Mouse (Mus musculus): Measurements from ENCODE around the gene Tmem200b. TPM values are rescaled to one million over a fixed set of nuclear protein-coding genes. Genes with fewer than 3 reads are reported as not detected.

The Tmem200b gene
- polyA plus RNA-seq, 1 experiment from 2014 or later, result 1.2 TPM

DNA sequence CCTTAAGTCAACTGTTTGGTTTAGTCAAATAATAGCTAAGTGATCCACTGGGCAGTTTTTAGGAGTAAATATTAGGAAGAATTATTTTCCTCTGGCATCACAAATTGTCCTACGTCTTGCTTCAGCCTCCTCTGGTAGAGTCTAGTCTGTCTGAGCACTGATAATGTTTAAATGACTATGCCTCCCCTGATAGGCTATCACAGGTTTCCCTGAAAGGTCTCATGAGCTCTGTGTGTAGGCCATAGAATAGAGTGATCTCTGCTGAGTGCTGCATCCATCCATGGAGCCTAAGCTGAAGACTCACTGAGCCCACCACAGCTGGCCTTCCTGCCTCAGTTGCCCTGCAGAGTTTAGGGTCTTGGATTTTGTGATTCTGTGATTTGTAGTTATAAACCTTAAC is 33.0 kb upstream of the Tmem200b start:
- WGBS, result 33% methylated on average over 1 of the region's 1 CpGs
- Histone ChIP-seq H3K9ac (no peak overlapping the region), H3K9me3 (replicated peaks) (no peaks in the 10 kb centered on the region), H3K27me3 (no peaks in the 10 kb centered on the region), H3K4me2 (no peak overlapping the region), H3K36me3 (peaks cover 29% of the 10 kb centered on the region), H3K27ac (no peak overlapping the region), H3K4me1 (replicated peaks) (peaks cover 27% of the 10 kb centered on the region), H3K4me3 (no peak overlapping the region)
- ATAC-seq (replicated peaks; ENCODE audit: insufficient number of reproducible peaks, insufficient read depth, low FRiP score, low read depth), result no peak

DNA sequence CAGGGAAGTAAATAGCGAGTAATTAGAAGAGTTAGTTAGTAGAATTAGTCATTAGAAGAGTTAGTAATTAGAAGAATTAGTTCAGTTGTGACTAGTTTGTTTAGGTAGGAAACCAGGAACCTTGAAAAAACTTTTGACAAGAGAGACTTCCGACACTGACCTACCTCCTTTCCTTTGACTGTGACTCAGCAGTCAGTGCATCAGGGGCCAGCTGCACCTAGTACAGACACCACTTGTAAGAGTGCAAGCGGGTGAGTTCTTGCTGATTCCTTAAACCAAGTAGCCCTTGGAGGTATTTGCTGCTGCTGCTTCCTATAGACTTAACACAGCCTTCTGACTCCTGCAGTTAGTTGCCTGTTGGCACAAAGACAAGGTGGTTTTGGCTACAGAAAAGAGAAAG is 30.9 kb upstream of the Tmem200b start:
- Histone ChIP-seq H3K27ac (no peak overlapping the region), H3K9ac (no peak overlapping the region), H3K4me1 (replicated peaks) (peaks cover 9% of the 10 kb centered on the region), H3K36me3 (peaks cover 42% of the 10 kb centered on the region), H3K27me3 (no peaks in the 10 kb centered on the region), H3K4me2 (no peak overlapping the region), H3K4me3 (no peak overlapping the region), H3K9me3 (replicated peaks) (no peaks in the 10 kb centered on the region)
- no peak for ATAC-seq (replicated peaks; ENCODE audit: insufficient number of reproducible peaks, insufficient read depth, low FRiP score, low read depth)
- 72% methylated on average over 3 of the region's 3 CpGs for WGBS

DNA sequence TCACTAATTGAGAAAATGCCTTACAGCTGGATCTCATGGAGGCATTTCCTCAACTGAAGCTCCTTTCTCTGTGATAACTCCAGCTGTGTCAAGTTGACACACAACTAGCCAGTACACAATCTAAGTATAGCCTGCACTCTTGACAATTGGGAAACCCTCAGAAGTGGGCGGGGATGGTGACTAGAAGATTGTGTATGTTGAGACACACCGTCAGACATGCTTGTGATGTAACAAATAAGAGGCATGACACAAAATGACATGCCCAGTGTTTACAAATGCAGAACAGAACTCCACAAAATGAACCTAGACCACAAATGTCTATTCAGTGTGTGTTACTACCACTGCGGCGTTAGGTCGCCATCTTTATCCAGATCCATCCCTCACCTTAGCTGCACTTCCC is 24.5 kb upstream of the Tmem200b start:
- H3K27me3 ChIP-seq, result no peaks in the 10 kb centered on the region
- H3K27ac ChIP-seq, result no peak overlapping the region
- no peak overlapping the region for H3K9ac ChIP-seq
- H3K36me3 ChIP-seq, result peaks cover 80% of the 10 kb centered on the region
- no peak for ATAC-seq (replicated peaks; ENCODE audit: insufficient number of reproducible peaks, insufficient read depth, low FRiP score, low read depth)
- H3K4me1 ChIP-seq (replicated peaks), result peaks cover 4% of the 10 kb centered on the region; the same call in 1 of the 2 replicates
- no peak overlapping the region for H3K4me3 ChIP-seq
- WGBS, result 95% methylated on average over 5 of the region's 5 CpGs
- no peak overlapping the region for H3K4me2 ChIP-seq
- H3K9me3 ChIP-seq (replicated peaks), result no peaks in the 10 kb centered on the region

DNA sequence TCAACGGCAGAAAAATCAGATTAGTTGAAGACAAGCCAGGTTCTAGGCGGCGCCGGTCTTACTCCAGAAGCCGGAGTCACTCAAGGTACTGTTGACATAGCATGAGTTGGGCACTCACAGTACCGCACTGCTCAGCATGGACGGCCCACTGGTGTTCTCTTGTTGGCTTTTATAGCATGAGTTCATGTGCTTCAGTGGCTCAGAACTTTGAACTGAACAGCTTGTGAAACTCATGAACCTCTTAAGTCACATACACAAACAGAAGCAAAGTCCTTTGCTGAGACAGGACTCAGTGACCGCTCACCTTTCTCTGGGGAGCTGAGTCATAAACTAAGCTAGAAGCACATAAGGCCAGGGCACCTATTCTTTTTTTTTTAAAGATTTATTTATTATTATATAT is 23.8 kb upstream of the Tmem200b start:
- Histone ChIP-seq H3K9me3 (replicated peaks) (no peaks in the 10 kb centered on the region), H3K27me3 (no peaks in the 10 kb centered on the region), H3K4me1 (replicated peaks) (peaks cover 4% of the 10 kb centered on the region; the same call in 1 of the 2 replicates), H3K27ac (no peak overlapping the region), H3K4me3 (no peak overlapping the region), H3K9ac (no peak overlapping the region), H3K4me2 (no peak overlapping the region), H3K36me3 (peaks cover 79% of the 10 kb centered on the region)
- WGBS, result 91% methylated on average over 8 of the region's 8 CpGs
- ATAC-seq (replicated peaks; ENCODE audit: insufficient number of reproducible peaks, insufficient read depth, low FRiP score, low read depth), result no peak

GRCm38 (mm10) chr4:131898503-131899179 is 22.9 kb upstream of the Tmem200b start:
- Histone ChIP-seq H3K36me3 (peaks cover 70% of the 10 kb centered on the region), H3K9me3 (replicated peaks) (no peaks in the 10 kb centered on the region), H3K27ac (0 out of 2 replicates have a peak overlapping the region, but pooled peaks have one; percentile 18), H3K9ac (no peak overlapping the region), H3K4me1 (replicated peaks) (peaks cover 4% of the 10 kb centered on the region; the same call in 1 of the 2 replicates), H3K27me3 (no peaks in the 10 kb centered on the region), H3K4me2 (no peak overlapping the region), H3K4me3 (no peak overlapping the region)
- ATAC-seq (replicated peaks; ENCODE audit: insufficient number of reproducible peaks, insufficient read depth, low FRiP score, low read depth), result no peak
- 78% methylated on average over 12 of the region's 12 CpGs for WGBS

- WGBS, result 55% methylated on average over 6 of the region's 6 CpGs
- H3K27me3 ChIP-seq, result no peaks in the 10 kb centered on the region
- 0 out of 2 replicates have a peak overlapping the region, but pooled peaks have one; percentile 18 for H3K27ac ChIP-seq
- H3K4me3 ChIP-seq, result no peak overlapping the region
- no peak overlapping the region for H3K4me2 ChIP-seq
- peaks cover 65% of the 10 kb centered on the region for H3K36me3 ChIP-seq
- no peak for ATAC-seq (replicated peaks; ENCODE audit: insufficient number of reproducible peaks, insufficient read depth, low FRiP score, low read depth)
- H3K4me1 ChIP-seq (replicated peaks), result peaks cover 4% of the 10 kb centered on the region; the same call in 1 of the 2 replicates
- no peaks in the 10 kb centered on the region for H3K9me3 ChIP-seq (replicated peaks)
- H3K9ac ChIP-seq, result no peak overlapping the region
These were observed 22.4 kb upstream of the Tmem200b start for GRCm38 (mm10) chr4:131899180-131899554.

DNA sequence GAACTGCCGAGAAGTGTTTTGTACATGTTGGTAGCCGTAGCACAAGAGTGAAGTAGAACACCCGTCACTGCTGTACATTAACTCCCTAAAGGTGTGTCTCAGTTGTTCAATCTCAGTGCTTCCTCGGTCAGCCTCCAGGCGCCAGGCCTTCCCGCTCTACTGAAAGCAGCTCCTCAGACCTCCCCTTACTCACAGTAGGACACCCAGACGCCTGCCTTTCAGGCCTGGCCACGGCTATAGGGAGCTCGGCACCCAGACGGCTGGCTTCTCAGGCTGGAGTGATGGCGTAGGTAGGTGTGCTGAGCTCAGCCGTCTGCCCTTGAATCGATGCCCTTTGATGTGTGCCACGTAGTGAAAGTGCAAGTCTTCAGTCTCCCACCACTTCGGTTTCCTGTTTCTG is 20.5 kb upstream of the Tmem200b start:
- 92% methylated on average over 15 of the region's 15 CpGs for WGBS
- no peak for ATAC-seq (replicated peaks; ENCODE audit: insufficient number of reproducible peaks, insufficient read depth, low FRiP score, low read depth)

DNA sequence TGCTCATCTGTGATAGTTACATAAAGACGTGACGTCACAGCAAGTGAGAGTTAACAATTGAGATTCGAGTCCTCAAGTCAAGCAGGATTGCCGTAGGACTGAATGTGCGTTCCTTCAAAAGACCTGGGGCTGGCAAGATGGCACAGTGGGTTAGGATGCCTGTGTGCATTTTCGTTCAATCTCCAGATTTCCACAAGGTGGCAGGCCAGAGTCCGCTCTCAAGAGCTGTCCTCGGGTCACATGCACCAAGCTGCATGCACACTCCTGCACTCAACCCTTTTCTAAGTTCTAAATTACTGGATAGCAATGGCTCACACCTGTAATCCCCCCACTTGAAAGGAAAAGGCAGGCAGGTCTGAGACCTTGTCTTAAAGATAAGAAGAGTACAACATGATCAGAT is 17.1 kb upstream of the Tmem200b start:
- Histone ChIP-seq H3K4me2 (no peak overlapping the region), H3K4me1 (replicated peaks) (no peaks in the 10 kb centered on the region), H3K9me3 (replicated peaks) (no peaks in the 10 kb centered on the region), H3K36me3 (peaks cover 38% of the 10 kb centered on the region), H3K27ac (no peak overlapping the region), H3K27me3 (no peaks in the 10 kb centered on the region), H3K9ac (no peak overlapping the region), H3K4me3 (no peak overlapping the region)
- ATAC-seq (replicated peaks; ENCODE audit: insufficient number of reproducible peaks, insufficient read depth, low FRiP score, low read depth), result no peak
- 52% methylated on average over 8 of the region's 8 CpGs for WGBS

More for the DNA sequence above, 20.5 kb upstream of the Tmem200b start:
- no peak overlapping the region for H3K27ac ChIP-seq
- H3K4me2 ChIP-seq, result no peak overlapping the region
- peaks cover 61% of the 10 kb centered on the region for H3K36me3 ChIP-seq
- H3K4me3 ChIP-seq, result no peak overlapping the region
- H3K27me3 ChIP-seq, result no peaks in the 10 kb centered on the region
- H3K9ac ChIP-seq, result no peak overlapping the region
- peaks cover 4% of the 10 kb centered on the region; the same call in 1 of the 2 replicates for H3K4me1 ChIP-seq (replicated peaks)
- no peaks in the 10 kb centered on the region for H3K9me3 ChIP-seq (replicated peaks)

- H3K36me3 ChIP-seq, result peaks cover 19% of the 10 kb centered on the region
- 45% methylated on average over 6 of the region's 6 CpGs for WGBS
- no peak overlapping the region for H3K27ac ChIP-seq
- no peaks in the 10 kb centered on the region for H3K9me3 ChIP-seq (replicated peaks)
- no peak overlapping the region for H3K4me2 ChIP-seq
- H3K27me3 ChIP-seq, result no peaks in the 10 kb centered on the region
- peaks cover 12% of the 10 kb centered on the region for H3K4me1 ChIP-seq (replicated peaks)
- no peak overlapping the region for H3K9ac ChIP-seq
- H3K4me3 ChIP-seq, result no peak overlapping the region
- no peak for ATAC-seq (replicated peaks; ENCODE audit: insufficient number of reproducible peaks, insufficient read depth, low FRiP score, low read depth)
These were observed 15.1 kb upstream of the Tmem200b start for GRCm38 (mm10) chr4:131906423-131906822.

DNA sequence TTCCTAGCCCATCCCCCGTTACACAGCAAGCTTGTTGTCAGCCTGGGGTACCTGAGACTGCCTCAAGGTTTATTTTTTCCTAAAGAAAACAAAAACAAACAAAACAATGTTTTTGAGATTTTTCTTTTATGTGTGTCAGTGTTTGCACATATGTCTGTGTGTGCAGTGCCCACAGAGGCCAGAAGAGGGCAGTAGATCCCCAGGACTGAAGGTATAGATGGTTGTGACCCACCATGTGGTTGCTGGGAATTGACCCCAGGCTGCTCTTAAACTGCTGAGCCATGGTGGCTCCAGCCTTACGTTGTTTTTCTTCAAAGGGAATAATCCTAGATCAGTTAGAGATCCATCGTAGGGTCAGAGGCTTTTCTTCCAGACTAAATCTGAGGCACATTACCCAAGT is 13.7 kb upstream of the Tmem200b start:
- no peaks in the 10 kb centered on the region for H3K9me3 ChIP-seq (replicated peaks)
- H3K4me3 ChIP-seq, result no peak overlapping the region
- H3K4me1 ChIP-seq (replicated peaks), result peaks cover 14% of the 10 kb centered on the region
- H3K27me3 ChIP-seq, result peaks cover 12% of the 10 kb centered on the region
- no peak for ATAC-seq (replicated peaks; ENCODE audit: insufficient number of reproducible peaks, insufficient read depth, low FRiP score, low read depth)
- H3K4me2 ChIP-seq, result no peak overlapping the region
- H3K9ac ChIP-seq, result no peak overlapping the region
- 96% methylated on average over 3 of the region's 3 CpGs for WGBS
- peaks cover 6% of the 10 kb centered on the region; the same call in 1 of the 2 replicates for H3K36me3 ChIP-seq
- H3K27ac ChIP-seq, result no peak overlapping the region

GRCm38 (mm10) chr4:131910237-131910994 is 11.2 kb upstream of the Tmem200b start:
- Histone ChIP-seq H3K4me2 (peak overlapping the region; percentile 45), H3K4me3 (peak overlapping the region; percentile 9), H3K9me3 (replicated peaks) (no peaks in the 10 kb centered on the region), H3K27ac (0 out of 2 replicates have a peak overlapping the region, but pooled peaks have one; percentile 33), H3K27me3 (peaks cover 25% of the 10 kb centered on the region), H3K9ac (peak overlapping the region; percentile 11; the same call in 1 of the 2 replicates), H3K4me1 (replicated peaks) (peaks cover 29% of the 10 kb centered on the region), H3K36me3 (peaks cover 4% of the 10 kb centered on the region; the same call in 1 of the 2 replicates)
- no peak; the same call in 1 of the 2 replicates for ATAC-seq (replicated peaks; ENCODE audit: insufficient number of reproducible peaks, insufficient read depth, low FRiP score, low read depth)
- 7% methylated on average over 18 of the region's 21 CpGs for WGBS

Measured in heart, embryonic 15.5 days (tissue).